Mouse (Mus musculus) small intestine, adult 2 months (tissue): ENCODE measurements around the gene Foxo3.

ENCODE experiments used
- CTCF ChIP-seq: fragments of 200-500 bp; IDR thresholded peaks from 2 replicates; pipeline ENCODE4 v1.5.1; 2012; ENCODE audit warnings: low read depth, mild to moderate bottlenecking, control low read depth, inconsistent platforms, low read length, moderate library complexity, mixed read lengths; ENCODE audit not compliant: insufficient replicate concordance, insufficient read length; ENCODE audit errors: extremely low read depth
- POLR2A ChIP-seq: fragments of 200-500 bp; IDR thresholded peaks from 2 replicates; pipeline ENCODE4 v1.6.1; 2012; ENCODE audit warnings: low read depth, mild to moderate bottlenecking, control low read depth, inconsistent platforms, low read length, moderate library complexity

- TF ChIP-seq CTCF, result no peak
- TF ChIP-seq POLR2A, result no peak
Observed at GRCm38 (mm10) chr10:42254788-42255187, 21.8 kb downstream of the Foxo3 start.
